Mouse (Mus musculus) midbrain, embryonic 11.5 days (tissue): ENCODE measurements around the gene Dlgap3. TPM values are rescaled to one million over a fixed set of nuclear protein-coding genes. Genes with fewer than 3 reads are reported as not detected.
A peak's percentile ranks its signal among the peaks of the same experiment; 100 is the strongest.

Experiments used
- ATAC-seq: fragments of 200-750 bp; cut with Nextera tagmentation; 2 replicates; pipeline ENCODE4 v1.8.0; 2017; ENCODE audit warnings: moderate TSS enrichment, moderate library complexity; ENCODE audit not compliant: low FRiP score
- DNase-seq: peaks from one replicate; pipeline ENCODE4 v3.0.0; 2015; ENCODE audit warnings: low spot score; ENCODE audit errors: missing footprints
- H3K27ac ChIP-seq: fragments of 300-500 bp; sonication (generic); 2 replicates; pipeline ENCODE4 v1.5.1; 2014; ENCODE audit warnings: low read depth, low read length
- H3K27me3 ChIP-seq: fragments of 300-500 bp; sonication (generic); 2 replicates; pipeline ENCODE4 v1.6.1; 2014; ENCODE audit warnings: mild to moderate bottlenecking, low read length, moderate library complexity, mixed read lengths; ENCODE audit not compliant: control insufficient read depth, insufficient read depth
- H3K36me3 ChIP-seq: fragments of 300-500 bp; sonication (generic); 2 replicates; pipeline ENCODE4 v1.6.1; 2014; ENCODE audit warnings: mild to moderate bottlenecking, low read length, moderate library complexity, mixed read lengths; ENCODE audit not compliant: control insufficient read depth, insufficient read depth
- H3K4me1 ChIP-seq: fragments of 300-500 bp; sonication (generic); 2 replicates; pipeline ENCODE4 v1.6.1; 2014; ENCODE audit warnings: low read length; ENCODE audit not compliant: control insufficient read depth, insufficient read depth
- H3K4me2 ChIP-seq: fragments of 300-500 bp; sonication (generic); 2 replicates; pipeline ENCODE4 v1.6.1; 2014; ENCODE audit warnings: mild to moderate bottlenecking, moderate library complexity
- H3K4me3 ChIP-seq: fragments of 300-500 bp; sonication (generic); 2 replicates; pipeline ENCODE4 v1.5.1; 2014; ENCODE audit warnings: low read depth, low read length
- H3K9ac ChIP-seq: fragments of 300-500 bp; sonication (generic); 2 replicates; pipeline ENCODE4 v1.6.1; 2014; ENCODE audit warnings: low read length
- H3K9me3 ChIP-seq: fragments of 300-500 bp; sonication (generic); 2 replicates; pipeline ENCODE4 v1.6.1; 2016; ENCODE audit warnings: low read length; ENCODE audit not compliant: control insufficient read depth
- WGBS: fragments of 180-500 bp; shearing (Covaris S2); extraction: QIAGEN DNeasy Blood & Tissue Kit; methylation state at CpG from one replicate; pipeline ENCODE4 v1.1.7; 2014; 5-methylcytosine and 5-hydroxymethylcytosine counted together
- polyA plus RNA-seq: library from polyadenylated mRNA; unstranded; fragments of >200 nt; fragmentation: Nextera tagmentation; extraction: Ambion mirVana; gene quantifications from 2 replicates; pipeline ENCODE4 v1.2.1, GENCODE M21; 2014

Gene Dlgap3
- polyA plus RNA-seq, 1 experiment from 2014 or later = 4.4 TPM

DNA sequence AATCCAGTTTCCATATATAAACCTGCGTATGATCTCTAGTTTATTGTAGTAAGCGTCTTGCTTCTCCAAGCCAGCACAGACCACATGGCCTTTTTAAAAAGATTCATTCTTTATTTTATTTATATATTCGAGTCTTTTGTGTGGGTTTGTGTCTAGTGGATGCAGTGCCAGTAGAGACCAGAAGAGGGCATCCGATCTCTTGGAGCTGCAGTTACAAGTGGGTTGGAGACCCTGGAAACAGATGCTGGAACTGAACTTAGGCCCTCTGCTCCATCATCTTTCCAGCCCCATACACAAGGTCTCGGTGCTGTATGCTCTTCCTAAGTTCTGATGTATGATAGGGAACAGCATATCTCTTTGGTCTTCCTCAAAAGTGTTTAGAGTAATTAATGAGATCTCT lies 13.2 kb upstream of the Dlgap3 start:
- 55% methylated on average over 5 of the region's 5 CpGs for WGBS
- Histone ChIP-seq H3K4me3 (no peak overlapping the region), H3K9ac (no peak overlapping the region), H3K9me3 (no peaks in the 10 kb centered on the region), H3K4me1 (no peaks in the 10 kb centered on the region), H3K36me3 (no peaks in the 10 kb centered on the region), H3K27ac (no peak overlapping the region), H3K4me2 (no peak overlapping the region), H3K27me3 (no peaks in the 10 kb centered on the region)
- ATAC-seq (no peak), DNase-seq (peak; percentile 85)

DNA sequence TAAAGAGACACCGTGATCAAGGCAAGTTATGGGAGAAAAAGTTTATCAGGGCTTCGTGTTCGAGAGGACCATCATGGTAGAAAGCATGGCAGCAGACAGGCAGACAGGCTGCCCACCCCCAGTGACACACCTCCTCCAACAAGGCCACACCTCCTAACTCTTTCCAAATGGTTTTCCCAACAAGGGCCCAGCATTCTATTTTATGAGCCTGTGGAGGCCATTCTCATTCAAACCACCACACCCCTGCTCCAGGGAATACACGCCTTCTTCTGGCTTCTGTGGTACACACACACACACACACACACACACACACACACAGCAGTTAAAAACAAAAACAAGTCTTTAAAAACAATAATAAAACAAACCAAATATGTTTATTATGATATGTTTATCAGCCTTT lies 11.3 kb upstream of the Dlgap3 start:
- DNase-seq (peak; percentile 12), ATAC-seq (no peak)
- Histone ChIP-seq H3K36me3 (no peaks in the 10 kb centered on the region), H3K9ac (no peak overlapping the region), H3K4me2 (no peak overlapping the region), H3K27me3 (no peaks in the 10 kb centered on the region), H3K27ac (no peak overlapping the region), H3K4me3 (no peak overlapping the region), H3K4me1 (no peaks in the 10 kb centered on the region), H3K9me3 (no peaks in the 10 kb centered on the region)
- 88% methylated on average over 4 of the region's 4 CpGs for WGBS

GRCm38 (mm10) chr4:127163926-127164325 lies 5.1 kb upstream of the Dlgap3 start:
- peaks cover 13% of the 10 kb centered on the region for H3K27me3 ChIP-seq
- ATAC-seq = no peak

DNA sequence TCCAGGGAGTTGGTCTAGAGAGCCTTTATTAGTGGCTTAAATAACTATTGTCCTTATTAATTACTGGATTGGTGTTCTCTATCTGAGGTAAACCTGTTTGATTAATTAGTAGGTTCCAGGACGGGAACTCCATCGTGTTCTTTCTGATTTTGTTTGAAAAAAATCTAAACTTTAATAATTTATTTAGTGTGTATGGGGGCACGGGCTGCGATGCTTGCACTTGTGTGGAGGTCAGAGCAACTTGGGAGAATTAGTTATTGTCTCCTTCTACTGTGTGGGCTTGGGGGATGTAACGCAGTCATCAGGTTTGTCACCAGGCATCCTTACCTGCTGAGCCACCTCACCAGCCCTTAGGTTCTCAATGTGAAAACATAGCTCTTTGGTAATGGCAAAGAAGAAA lies 1.9 kb upstream of the Dlgap3 start:
- Histone ChIP-seq H3K4me1 (peaks cover 3% of the 10 kb centered on the region; the same call in 1 of the 2 replicates), H3K4me2 (no peak overlapping the region), H3K27ac (no peak overlapping the region), H3K9me3 (no peaks in the 10 kb centered on the region), H3K9ac (no peak overlapping the region), H3K4me3 (no peak overlapping the region), H3K36me3 (no peaks in the 10 kb centered on the region), H3K27me3 (peaks cover 20% of the 10 kb centered on the region)
- ATAC-seq (no peak), DNase-seq (peak; percentile 80)
- 72% methylated on average over 5 of the region's 5 CpGs for WGBS

More at GRCm38 (mm10) chr4:127163926-127164325, 5.1 kb upstream of the Dlgap3 start:
- no peak for DNase-seq
- H3K9ac ChIP-seq = no peak overlapping the region
- H3K36me3 ChIP-seq = no peaks in the 10 kb centered on the region
- peaks cover 3% of the 10 kb centered on the region; the same call in 1 of the 2 replicates for H3K4me1 ChIP-seq
- 74% methylated on average over 8 of the region's 8 CpGs for WGBS
- no peaks in the 10 kb centered on the region for H3K9me3 ChIP-seq
- H3K4me3 ChIP-seq = no peak overlapping the region
- H3K27ac ChIP-seq = no peak overlapping the region
- no peak overlapping the region for H3K4me2 ChIP-seq

- H3K4me3 ChIP-seq = peak overlapping the region; percentile 87
- ATAC-seq (no peak), DNase-seq (peak; percentile 85)
- WGBS = 18% methylated on average over 8 of the region's 8 CpGs
- no peaks in the 10 kb centered on the region for H3K36me3 ChIP-seq
- no peaks in the 10 kb centered on the region for H3K9me3 ChIP-seq
- H3K4me2 ChIP-seq = peak overlapping the region; percentile 99
- peaks cover 3% of the 10 kb centered on the region; the same call in 1 of the 2 replicates for H3K4me1 ChIP-seq
- peaks cover 20% of the 10 kb centered on the region for H3K27me3 ChIP-seq
- no peak overlapping the region for H3K27ac ChIP-seq
- no peak overlapping the region for H3K9ac ChIP-seq
Observed at GRCm38 (mm10) chr4:127167731-127168130, 1.3 kb upstream of the Dlgap3 start.

- H3K27me3 ChIP-seq = peaks cover 20% of the 10 kb centered on the region
- H3K9me3 ChIP-seq = no peaks in the 10 kb centered on the region
- peak; percentile 80 for ATAC-seq
- peak overlapping the region; percentile 87 for H3K9ac ChIP-seq
- peak; percentile 97 for DNase-seq
- peaks cover 4% of the 10 kb centered on the region; the same call in 1 of the 2 replicates for H3K4me1 ChIP-seq
- peak overlapping the region; percentile 30; the same call in 1 of the 2 replicates for H3K27ac ChIP-seq
- under 1% methylated on average over 37 of the region's 39 CpGs for WGBS
- H3K4me3 ChIP-seq = peak overlapping the region; percentile 87
- H3K36me3 ChIP-seq = no peaks in the 10 kb centered on the region
- peak overlapping the region; percentile 99 for H3K4me2 ChIP-seq
Observed at GRCm38 (mm10) chr4:127168211-127168913, 642 bp upstream of the Dlgap3 start.

DNA sequence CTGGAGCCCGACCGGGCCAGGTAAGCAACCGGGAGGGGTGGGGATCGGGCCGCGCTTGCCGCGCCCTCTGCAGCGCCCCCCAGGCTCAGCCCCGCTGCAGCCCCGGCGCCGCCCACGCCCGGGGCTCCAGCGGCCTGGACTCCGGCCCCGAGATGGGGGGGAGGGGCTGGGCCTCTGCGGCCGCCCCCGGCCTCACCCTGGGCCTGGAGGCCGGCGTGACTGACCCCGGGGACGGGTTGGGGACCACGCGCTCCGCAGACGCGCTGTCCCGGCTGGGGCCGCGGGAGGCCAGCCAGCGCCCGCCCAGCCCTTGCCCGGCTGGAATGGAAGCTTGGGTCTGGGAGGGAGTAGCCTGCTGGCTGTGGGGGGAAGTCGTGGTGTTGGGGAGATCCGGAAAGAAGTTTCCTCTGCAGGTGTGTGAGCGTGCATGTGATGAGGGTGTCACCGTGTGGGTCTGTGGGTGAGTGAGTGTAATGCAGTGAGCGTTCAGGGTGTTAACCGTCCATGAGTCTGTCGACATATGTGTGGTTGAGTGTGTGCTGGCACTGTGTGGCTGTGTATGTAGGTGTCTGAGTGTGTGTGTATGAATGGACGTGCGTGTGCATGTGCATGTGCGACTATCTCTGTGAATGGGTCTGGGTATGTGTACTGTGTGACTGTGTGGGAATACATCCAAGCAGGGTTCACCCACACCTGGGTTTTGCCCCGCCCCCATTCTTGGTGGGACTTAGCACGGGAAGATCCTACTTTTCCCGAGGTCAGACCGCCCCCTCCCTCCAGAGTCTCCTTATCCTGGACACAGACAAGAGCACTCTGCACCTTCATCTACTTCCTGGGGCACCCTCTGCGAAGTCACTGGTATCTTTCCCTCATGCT lies 580 bp downstream of the Dlgap3 start:
- H3K4me3 ChIP-seq = peak overlapping the region; percentile 87
- no peak overlapping the region; the same call in 1 of the 2 replicates for H3K27ac ChIP-seq
- H3K36me3 ChIP-seq = no peaks in the 10 kb centered on the region
- H3K4me1 ChIP-seq = peaks cover 5% of the 10 kb centered on the region; the same call in 1 of the 2 replicates
- no peaks in the 10 kb centered on the region for H3K9me3 ChIP-seq
- ATAC-seq (peak; percentile 67), DNase-seq (peak; percentile 93)
- peaks cover 20% of the 10 kb centered on the region for H3K27me3 ChIP-seq
- H3K4me2 ChIP-seq = peak overlapping the region; percentile 99
- peak overlapping the region; percentile 87 for H3K9ac ChIP-seq
- WGBS = 2% methylated on average over 36 of the region's 51 CpGs

GRCm38 (mm10) chr4:127170866-127171265 lies 1.9 kb downstream of the Dlgap3 start:
- DNase-seq (no peak), ATAC-seq (no peak)
- Histone ChIP-seq H3K9ac (no peak overlapping the region), H3K4me3 (no peak overlapping the region), H3K27ac (no peak overlapping the region), H3K9me3 (no peaks in the 10 kb centered on the region), H3K36me3 (no peaks in the 10 kb centered on the region), H3K27me3 (peaks cover 20% of the 10 kb centered on the region), H3K4me1 (peaks cover 5% of the 10 kb centered on the region; the same call in 1 of the 2 replicates), H3K4me2 (no peak overlapping the region)
- 49% methylated on average over 5 of the region's 5 CpGs for WGBS
